Mouse (Mus musculus) adrenal gland, adult 8-10 months (tissue): Measurements from ENCODE around the gene Elfn1. TPM values are rescaled to one million over a fixed set of nuclear protein-coding genes. Genes with fewer than 3 reads are reported as not detected.

ENCODE experiments used
- DNase-seq: peaks from one replicate; pipeline ENCODE4 v3.0.0; 2022
- total RNA-seq, 4 experiments: library from RNA; stranded (reverse); gene quantifications; 2 replicates each; pipeline ENCODE4 v1.2.4; 2022

Gene Elfn1
- total RNA-seq, 4 experiments from 2014 or later, result 0.32 to 49.6 (median 5.4) TPM

DNA sequence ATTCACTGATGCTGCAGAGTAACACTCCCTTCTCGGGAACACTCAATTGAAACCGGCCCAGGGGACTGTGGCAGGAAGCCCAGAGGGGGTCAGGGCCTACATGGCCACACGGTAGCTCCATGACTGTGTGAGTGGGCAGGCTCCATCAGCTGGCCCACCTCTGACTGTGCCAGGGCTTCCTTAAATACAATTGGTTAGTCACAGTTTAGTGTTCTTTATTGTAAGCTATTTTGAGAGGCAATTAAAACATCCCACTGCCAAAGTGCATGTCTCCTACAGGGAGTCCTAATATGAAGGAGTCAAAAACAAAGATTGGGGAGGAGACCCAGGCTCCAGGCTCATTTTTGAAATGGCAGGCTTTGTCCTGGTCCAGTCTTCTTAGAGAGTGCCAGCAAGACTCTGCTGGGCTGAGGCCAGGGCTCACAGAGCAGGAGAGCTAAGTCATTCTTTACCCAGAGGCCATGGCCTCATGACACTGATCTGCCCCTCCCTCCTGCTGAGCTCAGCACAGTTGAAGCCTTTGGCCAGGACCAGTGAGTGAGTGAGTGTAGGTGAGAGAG is 116.3 kb downstream of the Elfn1 start:
- DNase-seq, result peak; percentile 73

Other genes with a start within 250 kb of the Elfn1 start
- 10 to 100 TPM in 2 of 4 experiments, 1 to 10 TPM in 2; 7.6 to 28.1 (median 12.6) TPM for gene Micall2, start 171.6 kb upstream of the Elfn1 start, total RNA-seq
- 10 to 100 TPM; 59.3 to 74.4 (median 65.0) TPM for gene Ints1, start 132.3 kb upstream of the Elfn1 start, total RNA-seq
- gene Mafk, start 116.4 kb upstream of the Elfn1 start, total RNA-seq, result 10 to 100 TPM; 28.7 to 45.0 (median 30.4) TPM
- gene Tmem184a, start 88.0 kb upstream of the Elfn1 start, total RNA-seq, result under 1 TPM; 0.07 to 0.67 (median 0.21) TPM
- gene Gm26938, start 81.5 kb upstream of the Elfn1 start, total RNA-seq, result not detected
- gene Psmg3, start 81.1 kb upstream of the Elfn1 start, total RNA-seq, result 10 to 100 TPM; 21.2 to 26.6 (median 23.3) TPM